Mouse (Mus musculus) adipose tissue, adult 10 weeks (tissue): ENCODE data around the gene Oip5. TPM values are rescaled to one million over a fixed set of nuclear protein-coding genes. Genes with fewer than 3 reads are reported as not detected.

Experiments
- polyA plus RNA-seq: library from polyadenylated mRNA; stranded (reverse); fragments of 350-450 nt; fragmentation: Illumina TruSeq; extraction: RNeasy Lipid Tissue Mini Kit (QIAGEN cat#74804); gene quantifications from one replicate; pipeline ENCODE4 v1.2.3, GENCODE M21; 2014; ENCODE audit warnings: low read depth, low replicate concordance

The Oip5 gene
- polyA plus RNA-seq, result 2.2 TPM

GRCm38 (mm10) chr2:119618199-119618982 lies at the start of gene Oip5, which contains the start of gene Nusap1:
Gene Oip5, minus strand, starts transcription at chr2:119618469.
Gene Nusap1, plus strand, starts transcription at chr2:119618298.

GRCm38 (mm10) chr2:119662220-119663182 lies 44.2 kb upstream of the Oip5 start, which contains the start of gene Ndufaf1:
Gene Ndufaf1, minus strand, starts transcription at chr2:119662827.

Other genes starting within 250 kb of the Oip5 start
- gene Ino80, start 140.8 kb downstream of the Oip5 start, polyA plus RNA-seq, result 10.4 TPM
- 3.5 TPM for gene Exd1, start 70.8 kb downstream of the Oip5 start, polyA plus RNA-seq
- 192 TPM for gene Chp1, start 70.8 kb downstream of the Oip5 start, polyA plus RNA-seq
- 2.0 TPM for gene Nusap1, start 171 bp downstream of the Oip5 start, polyA plus RNA-seq
- gene Ndufaf1, start 44.4 kb upstream of the Oip5 start, polyA plus RNA-seq, result 22.2 TPM
- gene Rtf1, start 56.6 kb upstream of the Oip5 start, polyA plus RNA-seq, result 21.3 TPM
- 2.2 TPM for gene Itpka, start 123.9 kb upstream of the Oip5 start, polyA plus RNA-seq
- gene Ltk, start 142.0 kb upstream of the Oip5 start, polyA plus RNA-seq, result 0.12 TPM
- gene Rpap1, start 169.1 kb upstream of the Oip5 start, polyA plus RNA-seq, result 10.5 TPM
- 4.2 TPM for gene Tyro3, start 179.3 kb upstream of the Oip5 start, polyA plus RNA-seq